Mouse (Mus musculus) MEL (cell line): ENCODE measurements at regions not wholly inside any gene's neighbourhood (a gene's known extent, or its start where the extent isn't known, plus 50 kb on each side); places are given as distances from the start of the nearest gene placed in this dataset.

Experiments
- BHLHE40 ChIP-seq: IDR thresholded peaks from 2 replicates; pipeline ENCODE4 v1.6.1; 2012; ENCODE audit warnings: low read depth, mild to moderate bottlenecking, inconsistent platforms, low read length, improper control_type of control experiment, borderline replicate concordance
- CTCF ChIP-seq, 3 experiments: IDR thresholded peaks in 2 of 3; conservative IDR thresholded peaks in 1 of 3; 2 replicates each; pipeline ENCODE4 v1.5.1; 2011 to 2012; ENCODE audit warnings: low read length in 3 of 3, low read depth in 2 of 3, mild to moderate bottlenecking in 2 of 3, improper control_type of control experiment in 1 of 3, inconsistent platforms in 1 of 3, mixed read lengths in 1 of 3, moderate library complexity in 1 of 3; ENCODE audit not compliant: control insufficient read depth in 1 of 3, insufficient read depth in 1 of 3, poor library complexity in 1 of 3, severe bottlenecking in 1 of 3
- ELF1 ChIP-seq: IDR thresholded peaks from 2 replicates; pipeline ENCODE4 v1.6.1; 2014; ENCODE audit warnings: low read depth, mild to moderate bottlenecking, inconsistent platforms, low read length, improper control_type of control experiment, moderate library complexity
- GATA1 ChIP-seq: IDR thresholded peaks from 2 replicates; pipeline ENCODE4 v1.6.1; 2011; ENCODE audit warnings: low read depth, low read length, improper control_type of control experiment
- MAFK ChIP-seq: IDR thresholded peaks from 2 replicates; pipeline ENCODE4 v1.6.1; 2011; ENCODE audit warnings: low read depth, mild to moderate bottlenecking, low read length, improper control_type of control experiment, borderline replicate concordance
- MAX ChIP-seq: IDR thresholded peaks from 2 replicates; pipeline ENCODE4 v1.6.1; 2011; ENCODE audit warnings: low read length, improper control_type of control experiment
- MEF2A ChIP-seq: IDR thresholded peaks from 2 replicates; pipeline ENCODE4 v1.6.1; 2014; ENCODE audit warnings: low read depth, mild to moderate bottlenecking, inconsistent platforms, low read length, improper control_type of control experiment; ENCODE audit not compliant: poor library complexity, insufficient replicate concordance, severe bottlenecking; ENCODE audit errors: extremely low read depth
- MYB ChIP-seq: IDR thresholded peaks from 2 replicates; pipeline ENCODE4 v1.6.1; 2011; ENCODE audit warnings: mild to moderate bottlenecking, low read depth, low read length, improper control_type of control experiment
- POLR2A ChIP-seq, 2 experiments: IDR thresholded peaks; 2 replicates each; pipeline ENCODE4 v1.6.1; 2011 to 2012; ENCODE audit warnings: low read length in 2 of 2, mild to moderate bottlenecking in 2 of 2, control low read depth in 1 of 2, improper control_type of control experiment in 1 of 2, low read depth in 1 of 2, moderate library complexity in 1 of 2; ENCODE audit not compliant: control insufficient read depth in 1 of 2, insufficient read depth in 1 of 2, poor library complexity in 1 of 2
- RCOR1 ChIP-seq: IDR thresholded peaks from 2 replicates; pipeline ENCODE4 v1.6.1; 2012; ENCODE audit warnings: low read depth, mild to moderate bottlenecking, inconsistent platforms, low read length, improper control_type of control experiment
- SMC3 ChIP-seq: IDR thresholded peaks from 2 replicates; pipeline ENCODE4 v1.6.1; 2011; ENCODE audit warnings: low read depth, low read length, improper control_type of control experiment
- TAL1 ChIP-seq: IDR thresholded peaks from 2 replicates; pipeline ENCODE4 v1.6.1; 2012; ENCODE audit warnings: mild to moderate bottlenecking, inconsistent platforms, low read length, moderate library complexity, mixed read lengths
- USF2 ChIP-seq, 2 experiments: IDR thresholded peaks; 2 replicates each; pipeline ENCODE4 v1.6.1; 2011 to 2012; ENCODE audit warnings: improper control_type of control experiment in 2 of 2, low read length in 2 of 2, borderline replicate concordance in 1 of 2, inconsistent platforms in 1 of 2, low read depth in 1 of 2, mild to moderate bottlenecking in 1 of 2; ENCODE audit not compliant: insufficient read depth in 1 of 2
- ZNF384 ChIP-seq: IDR thresholded peaks from 2 replicates; pipeline ENCODE4 v1.6.1; 2012; ENCODE audit warnings: low read depth, mild to moderate bottlenecking, inconsistent platforms, low read length, improper control_type of control experiment

DNA sequence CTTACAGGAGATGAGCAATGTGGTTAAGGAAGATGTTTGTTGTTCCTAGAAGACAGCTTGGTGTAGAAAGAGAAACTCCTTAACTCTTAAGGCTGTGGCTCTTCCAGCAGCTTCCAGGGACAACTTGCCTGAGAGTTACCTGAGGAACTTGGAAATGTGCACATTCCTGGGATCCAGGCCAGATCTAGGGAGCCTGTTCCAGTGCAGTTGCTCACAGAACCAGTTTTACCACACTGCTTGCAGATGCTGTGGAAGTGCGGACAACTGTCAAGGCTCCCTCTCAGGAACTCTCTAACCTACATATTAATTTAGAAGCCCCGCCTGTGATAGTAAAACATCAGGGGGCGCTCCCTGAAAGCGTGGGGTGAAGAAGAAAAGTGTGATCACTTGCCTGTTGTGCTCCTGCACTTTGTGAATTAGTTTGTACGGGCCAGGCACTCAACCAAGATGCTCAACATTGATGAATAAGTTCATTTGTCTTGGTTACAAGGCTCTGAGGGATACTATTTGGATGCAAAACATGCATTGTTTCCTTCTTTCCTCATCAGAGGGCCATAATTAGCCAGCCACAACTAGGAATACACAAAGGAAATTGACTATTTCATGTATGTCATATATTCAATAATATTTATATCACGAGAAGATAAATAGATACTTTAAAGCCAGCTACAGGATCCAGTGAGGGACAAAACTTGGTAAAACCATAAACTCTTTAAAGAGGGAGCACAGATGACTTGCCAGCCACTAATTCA is 357.1 kb upstream of the Adgrl2 start:
- TF ChIP-seq CTCF (IDR thresholded peaks at IDR 0.05 in 2 of 3, conservative IDR thresholded peaks at IDR 0.05 in 1 of 3; ENCODE audit: control insufficient read depth in 1 of 3, insufficient read depth in 1 of 3, low read depth in 2 of 3, low read length in 3 of 3, poor library complexity in 1 of 3, severe bottlenecking in 1 of 3) (no peak), SMC3 (no peak), TAL1 (no peak), RCOR1 (no peak), MAX (no peak), GATA1 (no peak), ZNF384 (no peak), MEF2A (no peak), BHLHE40 (no peak), ELF1 (no peak), POLR2A (IDR thresholded peaks at IDR 0.05; ENCODE audit: control insufficient read depth in 1 of 2, insufficient read depth in 1 of 2, low read depth in 1 of 2, low read length in 2 of 2, poor library complexity in 1 of 2) (no peak), USF2 (IDR thresholded peaks at IDR 0.05; ENCODE audit: borderline replicate concordance in 1 of 2, insufficient read depth in 1 of 2, low read depth in 1 of 2, low read length in 2 of 2) (no peak), MYB (no peak), MAFK (no peak)
